Mouse (Mus musculus): ENCODE measurements around the gene Rnf10.

Gene Rnf10

DNA sequence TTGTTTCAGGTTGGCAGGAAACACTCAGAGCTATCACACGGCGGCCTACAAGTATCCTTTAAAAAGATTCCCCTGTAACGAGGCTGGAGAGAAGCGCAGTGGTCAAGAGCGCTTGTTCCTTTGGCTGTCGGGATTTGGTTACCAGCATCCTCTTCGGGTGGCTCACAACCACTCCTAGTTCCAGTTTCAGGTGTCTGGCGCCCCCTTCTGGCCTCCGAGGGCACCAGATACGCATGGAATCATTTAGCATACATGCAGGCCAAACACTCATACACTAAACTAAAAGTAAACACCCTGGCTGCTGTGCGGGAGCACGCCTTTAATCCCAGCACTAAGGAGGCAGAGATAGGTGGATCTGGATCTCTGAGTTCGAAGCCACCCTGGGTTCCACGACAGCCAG is 3.3 kb upstream of the Rnf10 start:
- DNase-seq (ENCODE audit: low spot score in 2 of 2), result peak in 1 of 2 experiments; percentile 39

- DNase-seq (ENCODE audit: low spot score in 2 of 2), result no peak
Observed at GRCm38 (mm10) chr5:115274771-115275170, 2.1 kb upstream of the Rnf10 start.

DNA sequence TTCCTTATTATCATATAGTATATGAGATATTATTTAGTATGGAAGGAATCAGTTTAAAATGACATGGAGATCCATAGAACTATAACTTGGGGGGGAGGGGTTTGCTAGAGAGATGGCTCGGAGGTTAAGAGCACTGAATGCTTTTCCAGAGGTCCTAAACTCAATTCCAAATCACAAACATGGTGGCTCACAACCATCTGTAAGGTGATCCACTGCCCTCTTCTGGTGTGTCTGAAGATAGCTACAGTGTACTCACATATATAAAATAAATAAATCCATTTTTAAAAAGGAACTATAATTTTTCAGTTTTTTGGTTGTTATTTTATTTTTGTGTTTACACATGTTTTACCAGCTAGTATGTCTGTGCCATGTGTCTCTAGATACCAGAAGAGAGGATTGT is 1.7 kb upstream of the Rnf10 start:
- no peak for DNase-seq (ENCODE audit: low spot score in 2 of 2)

GRCm38 (mm10) chr5:115273549-115274135 is 944 bp upstream of the Rnf10 start:
- DNase-seq (ENCODE audit: low spot score in 2 of 2), result no peak

- DNase-seq (ENCODE audit: low spot score in 2 of 2), result peak; percentile 47 to 55
Observed at GRCm38 (mm10) chr5:115271931-115272811, 527 bp downstream of the Rnf10 start.

- no peak for DNase-seq (ENCODE audit: low spot score in 2 of 2)
Observed at GRCm38 (mm10) chr5:115269969-115270368, 2.7 kb downstream of the Rnf10 start.

DNA sequence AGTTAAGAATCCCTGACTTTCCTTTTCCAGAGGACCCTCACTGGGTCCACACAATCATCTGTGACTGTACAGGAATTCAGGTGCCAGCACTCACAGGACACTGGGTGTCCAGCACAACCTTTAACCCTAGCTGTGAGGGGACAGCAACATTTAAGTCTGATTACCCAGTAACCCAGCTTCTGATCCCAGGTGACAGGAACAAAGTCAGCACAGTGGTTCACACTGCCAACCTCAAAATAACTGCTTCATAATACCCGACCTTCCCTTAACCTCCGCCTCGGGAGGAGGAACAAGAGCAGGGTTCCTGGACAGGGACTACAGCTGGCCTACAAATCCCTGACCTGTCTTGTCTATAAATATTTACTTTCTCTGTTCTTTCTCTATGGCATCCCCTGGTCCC is 4.4 kb downstream of the Rnf10 start:
- no peak for DNase-seq (ENCODE audit: low spot score in 2 of 2)

DNA sequence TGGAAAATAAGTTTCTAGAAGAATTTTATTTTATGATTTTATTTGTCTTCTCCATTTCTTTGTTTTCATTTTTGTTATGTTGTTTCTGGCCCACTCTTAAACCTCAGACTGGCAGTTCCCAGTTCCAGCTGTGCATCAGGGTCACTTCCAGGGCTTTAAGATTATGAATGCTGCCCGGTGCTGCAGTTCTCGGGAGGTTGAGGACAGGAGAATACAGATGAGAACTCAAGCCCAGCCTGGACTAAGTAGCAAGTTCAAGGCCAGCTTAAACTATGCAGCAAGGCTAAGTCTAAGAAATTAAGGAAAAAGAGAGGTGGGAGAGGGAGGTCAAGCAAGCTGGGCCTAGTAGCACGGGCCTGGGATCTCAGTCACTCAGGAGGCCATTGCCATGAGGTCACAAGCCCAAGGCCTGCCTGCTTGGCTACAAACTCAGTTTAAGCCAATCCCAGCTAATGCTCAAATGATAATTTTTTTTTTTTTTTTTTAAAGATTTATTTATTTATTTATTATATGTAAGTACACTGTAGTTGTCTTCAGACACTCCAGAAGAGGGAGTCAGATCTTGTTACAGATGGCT is 5.1 kb downstream of the Rnf10 start:
- no peak for DNase-seq (ENCODE audit: low spot score in 2 of 2)

DNA sequence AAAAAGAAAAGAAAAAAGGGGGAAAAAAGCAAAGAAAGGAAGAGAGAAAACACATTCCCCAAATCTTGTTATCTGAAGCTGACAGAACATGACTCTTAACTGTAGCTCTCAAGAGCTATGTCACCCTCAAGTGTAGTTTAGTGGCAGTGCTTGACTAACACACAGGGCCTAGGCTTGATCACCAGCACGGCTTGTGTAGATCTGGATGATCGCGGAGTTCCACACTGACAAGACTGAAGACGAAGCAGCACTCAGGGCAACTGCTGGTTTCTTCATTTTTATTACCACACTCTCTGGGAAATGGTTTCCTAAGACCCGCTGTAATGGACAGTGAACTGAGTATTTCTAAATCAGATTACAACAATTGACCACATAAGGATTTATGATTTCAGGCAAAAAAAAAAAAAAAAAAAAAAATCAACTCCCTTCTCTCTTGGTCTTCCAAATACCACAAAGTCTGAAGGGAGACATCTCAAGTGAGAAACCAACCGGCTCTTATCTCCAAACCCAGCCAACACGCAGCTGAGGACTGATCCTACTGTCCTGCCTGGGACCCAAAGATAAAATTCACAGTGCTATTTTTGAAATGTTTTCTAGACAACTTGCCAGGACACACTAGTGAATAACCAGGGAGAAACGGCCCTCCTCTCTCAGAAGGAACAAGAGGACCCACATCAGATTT is 5.8 kb downstream of the Rnf10 start:
- DNase-seq (ENCODE audit: low spot score in 2 of 2), result no peak

- no peak for DNase-seq (ENCODE audit: low spot score in 2 of 2)
Observed at GRCm38 (mm10) chr5:115266340-115266739, 6.4 kb downstream of the Rnf10 start.

DNA sequence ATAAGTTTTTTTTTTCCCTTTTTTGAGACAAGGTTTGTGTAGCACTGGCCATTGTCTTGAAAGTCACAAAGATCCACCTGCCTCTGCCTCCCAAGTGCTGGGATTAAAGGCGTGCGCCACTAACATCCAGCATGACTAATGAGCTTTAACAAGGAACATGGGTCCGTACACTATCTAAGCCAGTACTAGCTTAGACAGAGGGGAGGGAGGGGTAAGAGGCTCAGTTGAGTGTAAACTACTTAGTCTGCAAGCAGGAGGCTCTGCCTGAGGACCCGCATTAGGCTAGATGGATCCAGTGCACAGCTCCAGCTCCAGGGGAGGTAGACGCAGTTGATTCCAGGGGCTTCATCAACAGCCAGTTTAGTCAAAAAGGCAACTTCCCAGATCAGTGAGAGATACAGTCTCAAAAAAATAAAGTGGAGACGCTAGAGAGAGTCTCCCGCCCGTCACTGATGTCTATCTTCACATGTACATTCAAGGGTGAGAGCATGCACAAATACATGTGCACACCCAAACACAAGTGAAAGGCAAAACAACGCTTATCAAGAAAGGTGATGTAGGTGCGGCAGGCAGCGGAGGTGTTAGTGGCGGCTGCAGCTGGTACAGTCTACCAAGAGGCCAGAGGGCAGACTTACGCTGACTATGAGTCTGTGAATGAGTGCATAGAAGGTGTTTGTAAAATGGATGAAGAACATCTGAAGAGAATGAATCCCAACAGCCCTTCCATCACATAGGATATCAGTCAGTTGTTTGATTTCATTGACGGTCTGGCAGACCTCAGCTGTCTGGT is 10.0 kb downstream of the Rnf10 start:
- no peak for DNase-seq (ENCODE audit: low spot score in 2 of 2)

- no peak for DNase-seq (ENCODE audit: low spot score in 2 of 2)
Observed at GRCm38 (mm10) chr5:115261880-115262279, 10.8 kb downstream of the Rnf10 start.

DNA sequence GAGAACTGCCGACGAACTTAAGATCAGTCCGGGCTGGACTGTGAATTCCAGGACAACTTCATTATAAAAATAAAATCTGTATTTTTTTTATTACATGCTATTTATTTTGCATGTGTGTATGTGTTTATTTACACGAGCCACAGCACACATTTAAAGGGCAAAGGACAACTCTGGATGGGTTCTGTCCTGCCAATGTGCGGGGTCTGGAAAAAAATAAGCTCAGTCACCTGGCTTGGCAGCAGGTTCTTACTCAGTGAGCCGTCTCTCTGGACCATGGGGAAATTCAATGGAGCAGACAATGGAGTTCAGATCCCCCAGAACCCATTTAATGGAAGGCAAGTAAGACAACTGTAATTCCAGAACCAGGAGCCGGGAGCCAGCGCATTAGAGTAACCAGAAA is 11.6 kb downstream of the Rnf10 start:
- no peak for DNase-seq (ENCODE audit: low spot score in 2 of 2)

- DNase-seq (ENCODE audit: low spot score in 2 of 2), result no peak
Observed at GRCm38 (mm10) chr5:115260356-115260755, 12.3 kb downstream of the Rnf10 start.

DNA sequence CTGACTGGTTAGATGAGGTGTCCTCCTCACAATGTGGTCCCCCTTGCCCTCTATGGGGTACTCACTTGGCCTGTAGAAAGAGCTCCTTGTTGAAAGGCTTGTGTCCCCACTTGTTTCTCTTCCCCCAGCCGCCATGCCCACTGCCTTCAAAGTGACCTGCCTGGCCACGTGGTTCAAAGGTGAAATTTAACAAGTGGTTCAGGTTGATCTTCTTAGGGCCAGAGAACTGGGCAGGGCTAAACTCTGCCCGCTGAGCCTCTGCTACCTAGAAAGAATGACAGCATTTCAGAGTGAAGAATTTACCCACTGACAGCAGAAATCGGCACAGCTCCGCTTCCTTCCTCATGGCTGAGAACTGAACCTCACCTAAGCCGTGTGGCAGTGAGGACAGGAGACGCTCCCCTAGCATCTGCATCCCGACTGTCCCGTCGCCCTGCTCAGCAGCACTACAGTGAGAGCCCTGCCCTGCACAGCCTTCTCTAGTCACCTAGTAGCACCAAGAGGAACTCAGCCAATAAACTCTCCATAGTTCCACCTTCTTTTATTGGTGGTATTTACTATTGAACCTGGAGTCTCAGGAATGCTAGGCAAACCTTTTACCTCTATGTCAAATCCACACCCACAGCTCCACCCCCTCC is 15.7 kb downstream of the Rnf10 start:
- no peak for DNase-seq (ENCODE audit: low spot score in 2 of 2)

GRCm38 (mm10) chr5:115255472-115255871 is 17.2 kb downstream of the Rnf10 start:
- no peak for DNase-seq (ENCODE audit: low spot score in 2 of 2)

- DNase-seq (ENCODE audit: low spot score in 2 of 2), result no peak
Observed at GRCm38 (mm10) chr5:115240191-115240590, 32.5 kb downstream of the Rnf10 start.

DNA sequence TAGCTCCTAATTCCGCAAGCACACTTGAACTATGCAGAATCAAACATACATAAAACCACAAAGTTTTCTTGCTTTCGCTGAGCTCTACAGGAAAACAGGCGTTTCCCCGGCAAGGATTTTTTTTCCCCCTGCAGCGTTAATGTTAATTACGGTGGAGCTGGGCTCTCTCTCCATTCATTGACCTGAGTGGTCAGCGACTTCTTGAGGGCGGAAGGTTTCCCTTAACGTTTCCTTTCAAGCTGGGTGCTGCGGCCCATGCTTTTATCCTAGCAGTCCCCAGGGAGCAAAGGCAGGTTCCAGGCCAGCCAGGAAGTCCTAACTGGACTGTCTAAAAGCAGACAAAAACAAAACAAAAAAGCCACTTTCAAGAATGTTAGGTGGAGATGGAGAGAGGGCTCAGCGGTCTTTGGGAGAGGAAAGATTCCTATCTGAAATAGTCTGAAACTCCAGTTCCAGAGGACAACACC is 33.9 kb downstream of the Rnf10 start:
- DNase-seq (ENCODE audit: low spot score in 2 of 2), result no peak

DNA sequence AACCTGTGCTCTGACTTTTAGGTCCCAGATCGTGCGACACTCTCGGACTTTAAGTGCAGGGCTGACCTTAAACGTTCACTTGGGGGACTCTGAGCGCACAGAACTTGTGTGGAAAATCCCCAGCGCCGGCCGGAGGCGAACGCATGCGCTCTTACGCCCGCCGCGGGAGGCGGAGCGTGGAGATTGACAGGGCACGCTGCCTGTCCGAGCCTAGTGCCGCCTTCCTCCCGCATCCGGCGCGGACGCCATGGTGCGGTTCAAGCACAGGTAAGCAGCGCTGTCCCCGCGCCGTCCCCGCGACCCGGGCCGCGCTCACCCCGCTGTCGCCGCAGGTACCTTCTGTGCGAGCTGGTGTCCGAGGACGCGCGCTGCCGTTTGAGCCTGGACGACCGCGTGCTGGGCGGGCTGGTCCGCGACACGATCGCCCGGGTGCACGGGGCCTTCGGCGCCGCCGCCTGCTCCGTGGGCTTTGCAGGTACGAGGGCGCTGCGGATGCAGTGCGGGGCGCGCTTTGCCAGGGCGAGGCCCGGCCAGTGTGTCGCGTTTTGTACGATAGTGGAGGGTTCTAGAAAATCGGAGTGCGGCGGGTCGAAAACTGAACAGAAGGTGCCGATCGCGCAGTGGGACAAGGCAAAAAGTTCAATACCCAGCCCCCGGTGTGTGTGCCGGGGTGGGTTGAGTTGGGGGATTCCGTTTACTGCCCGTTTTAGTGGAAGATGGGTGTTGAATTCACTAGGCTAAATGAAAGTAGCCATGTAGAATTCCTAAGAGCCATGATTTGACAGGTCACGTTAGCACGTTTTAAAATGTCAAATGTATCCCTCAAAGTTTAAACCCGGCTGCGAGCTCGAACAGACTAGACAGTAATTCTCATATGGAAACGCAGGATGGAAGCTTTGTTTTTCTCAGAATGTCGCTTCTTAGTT is 34.6 kb downstream of the Rnf10 start:
- DNase-seq (ENCODE audit: low spot score in 2 of 2), result peak; percentile 85 to 90

- peak; percentile 67 to 92 for DNase-seq (ENCODE audit: low spot score in 2 of 2)
Observed at GRCm38 (mm10) chr5:115235786-115236263, 36.9 kb downstream of the Rnf10 start, which contains the start of gene Pop5. TSS of gene Pop5 (plus strand) at chr5:115235836.
